Mouse (Mus musculus): ENCODE results near the gene Dnajc1. TPM values are rescaled to one million over a fixed set of nuclear protein-coding genes. Genes with fewer than 3 reads are reported as not detected.

Dnajc1 gene
- polyA plus RNA-seq, 1 experiment from 2014 or later, result 24.2 TPM

DNA sequence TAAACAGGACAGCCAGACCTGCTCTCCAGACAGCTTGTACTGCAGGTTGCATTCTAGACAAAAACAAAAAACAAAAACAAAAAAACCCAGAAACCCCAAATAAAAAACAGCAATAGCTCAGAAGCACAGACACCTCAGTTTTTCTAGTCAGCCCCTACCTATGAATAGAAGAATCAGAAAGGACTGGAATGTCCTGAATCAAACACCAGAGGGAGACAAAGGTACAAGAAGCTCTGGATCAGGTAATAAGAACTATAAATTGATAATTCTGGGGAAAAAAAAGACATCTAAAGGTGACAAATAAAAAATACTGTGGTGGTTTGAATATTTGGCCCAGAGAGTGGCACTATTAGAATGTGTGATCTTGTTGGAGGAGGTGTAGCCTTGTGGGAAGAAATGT, 37.3 kb downstream of the Dnajc1 start:
- no peak for DNase-seq (ENCODE audit: low spot score)
- Histone ChIP-seq H3K36me3 (peaks cover 4% of the 10 kb centered on the region; the same call in 1 of the 2 replicates), H3K4me3 (no peak overlapping the region), H3K27ac (no peak overlapping the region), H3K4me1 (no peaks in the 10 kb centered on the region), H3K9me3 (replicated peaks) (no peaks in the 10 kb centered on the region; the same call in 1 of the 2 replicates), H3K27me3 (ENCODE audit: low read depth, poor library complexity, severe bottlenecking) (no peaks in the 10 kb centered on the region)

DNA sequence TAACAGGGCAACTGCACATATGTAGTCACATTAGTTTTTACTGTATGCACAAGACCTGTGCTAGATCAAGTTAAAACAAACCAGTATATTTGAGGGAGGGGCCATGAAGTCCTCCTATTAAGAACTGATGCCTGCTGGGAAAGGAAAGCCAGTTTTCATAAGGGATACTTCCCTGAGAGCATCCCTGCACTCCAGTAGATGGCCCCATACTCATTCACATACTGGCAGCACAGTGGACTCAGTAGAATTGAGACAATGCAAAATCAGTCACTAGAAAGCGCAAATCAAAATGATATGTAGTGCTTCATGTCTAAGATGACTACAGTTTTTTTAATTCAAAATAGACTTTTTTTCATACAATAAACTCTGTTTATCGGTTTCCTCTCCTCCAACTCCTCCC, 40.0 kb downstream of the Dnajc1 start:
- no peak overlapping the region for H3K4me3 ChIP-seq
- H3K27me3 ChIP-seq (ENCODE audit: low read depth, poor library complexity, severe bottlenecking), result no peaks in the 10 kb centered on the region
- H3K9me3 ChIP-seq (replicated peaks), result no peaks in the 10 kb centered on the region; the same call in 1 of the 2 replicates
- WGBS, result 93% methylated on average over 2 of the region's 2 CpGs
- H3K4me1 ChIP-seq, result no peaks in the 10 kb centered on the region
- H3K36me3 ChIP-seq, result peaks cover 4% of the 10 kb centered on the region; the same call in 1 of the 2 replicates
- H3K27ac ChIP-seq, result no peak overlapping the region
- DNase-seq (ENCODE audit: low spot score), result no peak

DNA sequence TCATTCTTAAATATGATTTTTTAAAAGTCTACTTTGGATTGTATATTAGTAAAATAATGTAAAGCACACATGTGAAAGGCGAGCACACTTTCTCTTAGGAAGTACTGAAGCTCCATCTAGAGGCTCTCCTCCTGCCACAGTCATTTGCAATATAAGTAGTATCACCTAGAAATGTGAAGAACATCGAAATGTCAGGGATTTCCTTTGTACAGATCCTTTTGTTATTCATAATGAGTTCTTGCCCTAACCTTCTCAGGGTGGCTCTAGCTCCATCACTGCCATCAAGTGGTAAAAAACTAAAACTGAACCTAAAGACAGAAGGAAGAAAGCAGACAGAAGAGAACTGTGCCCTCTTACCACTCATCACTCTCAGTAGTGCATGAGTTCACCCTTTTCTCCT, 49.2 kb downstream of the Dnajc1 start:
- H3K4me3 ChIP-seq, result no peak overlapping the region
- H3K27ac ChIP-seq, result no peak overlapping the region
- 78% methylated on average over 2 of the region's 2 CpGs for WGBS
- H3K27me3 ChIP-seq (ENCODE audit: low read depth, poor library complexity, severe bottlenecking), result no peaks in the 10 kb centered on the region
- no peaks in the 10 kb centered on the region; the same call in 1 of the 2 replicates for H3K36me3 ChIP-seq
- DNase-seq (ENCODE audit: low spot score), result no peak
- no peaks in the 10 kb centered on the region for H3K9me3 ChIP-seq (replicated peaks)
- no peaks in the 10 kb centered on the region for H3K4me1 ChIP-seq

DNA sequence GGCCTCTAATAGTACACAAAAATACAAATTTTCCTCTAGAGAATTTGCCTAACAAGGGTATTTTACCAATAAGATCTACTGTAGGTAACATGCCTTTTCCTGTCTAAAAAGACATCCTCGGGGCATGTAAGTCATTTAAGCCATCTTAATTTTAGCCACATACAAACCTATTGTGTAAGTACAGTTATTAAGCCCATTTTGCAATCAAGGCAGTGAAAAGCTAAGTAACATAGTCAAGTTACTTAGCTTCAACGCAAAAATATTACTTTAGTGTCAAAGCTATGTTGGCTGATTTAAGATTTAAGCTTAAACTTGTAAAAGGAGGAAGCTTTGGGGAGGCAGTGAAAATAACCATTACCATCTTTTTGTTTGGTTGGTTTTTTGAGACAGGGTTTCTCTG, 74.0 kb downstream of the Dnajc1 start:
- 86% methylated on average over 2 of the region's 2 CpGs for WGBS
- peaks cover 25% of the 10 kb centered on the region for H3K4me1 ChIP-seq
- no peak overlapping the region for H3K27ac ChIP-seq
- H3K27me3 ChIP-seq (ENCODE audit: low read depth, poor library complexity, severe bottlenecking), result no peaks in the 10 kb centered on the region
- DNase-seq (ENCODE audit: low spot score), result no peak
- H3K36me3 ChIP-seq, result peaks cover 15% of the 10 kb centered on the region
- 0 out of 2 replicates have a peak, but pooled peaks cover 4% of the 10 kb centered on the region for H3K9me3 ChIP-seq (replicated peaks)
- H3K4me3 ChIP-seq, result no peak overlapping the region

DNA sequence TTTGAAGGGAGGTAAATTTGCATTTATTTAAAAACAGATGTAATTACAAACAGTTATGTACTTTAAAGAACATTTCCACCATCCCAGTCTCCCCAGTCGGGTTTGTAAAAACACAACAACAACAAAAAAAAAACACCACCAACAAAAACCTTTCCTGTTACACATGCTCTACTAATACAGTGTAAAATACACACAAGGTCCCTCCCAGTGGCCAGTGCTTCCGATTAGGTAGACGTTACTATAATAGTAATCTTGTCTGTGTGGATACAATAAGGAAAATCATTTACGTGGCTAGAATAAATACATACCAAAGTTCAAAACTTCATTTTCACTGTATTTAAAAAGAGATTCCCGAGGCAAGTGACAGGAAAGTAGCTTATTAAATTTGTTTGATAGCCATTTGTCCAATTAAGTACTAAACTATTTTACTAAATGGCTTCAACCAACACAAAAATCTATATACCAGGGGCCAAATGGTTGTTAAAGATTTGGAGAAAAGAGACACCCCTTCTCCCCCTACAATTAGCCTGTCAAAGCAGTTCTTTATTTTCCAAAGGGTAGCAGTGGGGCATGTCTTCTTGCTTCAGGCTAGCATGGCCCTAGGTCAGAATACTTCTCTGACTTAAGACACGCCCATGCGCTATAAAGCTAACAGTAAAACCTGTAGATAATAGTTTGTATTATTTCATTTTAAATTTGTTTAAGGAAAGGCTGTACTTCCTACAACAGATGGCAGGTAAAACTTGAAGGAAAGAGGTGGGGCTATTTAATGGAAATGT, 74.9 kb downstream of the Dnajc1 start:
- H3K4me1 ChIP-seq, result peaks cover 25% of the 10 kb centered on the region
- peaks cover 12% of the 10 kb centered on the region for H3K36me3 ChIP-seq
- WGBS, result 74% methylated on average over 7 of the region's 7 CpGs
- H3K27ac ChIP-seq, result no peak overlapping the region
- no peaks in the 10 kb centered on the region for H3K27me3 ChIP-seq (ENCODE audit: low read depth, poor library complexity, severe bottlenecking)
- DNase-seq (ENCODE audit: low spot score), result no peak
- H3K9me3 ChIP-seq (replicated peaks), result 0 out of 2 replicates have a peak, but pooled peaks cover 4% of the 10 kb centered on the region
- H3K4me3 ChIP-seq, result no peak overlapping the region

DNA sequence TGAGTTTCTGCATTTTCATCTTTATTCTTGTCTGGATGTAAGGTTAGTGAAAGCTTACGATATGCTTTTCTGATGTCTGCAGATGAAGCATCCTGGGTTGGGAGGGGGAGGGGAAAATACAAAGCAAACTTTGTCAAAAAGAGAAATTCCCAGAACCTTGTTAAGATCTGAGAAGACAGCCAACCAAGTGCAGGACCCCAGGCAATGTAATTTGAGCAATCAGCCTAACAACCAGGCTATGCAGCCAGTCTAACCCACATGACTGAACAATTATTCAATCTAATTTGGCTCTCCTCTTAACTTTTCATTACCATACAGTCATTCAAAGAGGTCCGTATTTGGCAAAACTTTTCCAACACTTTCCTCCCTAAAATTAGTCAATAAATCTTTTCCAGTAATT, 75.7 kb downstream of the Dnajc1 start:
- 33% methylated on average over 2 of the region's 2 CpGs for WGBS
- no peak overlapping the region for H3K4me3 ChIP-seq
- DNase-seq (ENCODE audit: low spot score), result no peak
- peaks cover 25% of the 10 kb centered on the region for H3K4me1 ChIP-seq
- 0 out of 2 replicates have a peak, but pooled peaks cover 4% of the 10 kb centered on the region for H3K9me3 ChIP-seq (replicated peaks)
- H3K27ac ChIP-seq, result no peak overlapping the region
- H3K27me3 ChIP-seq (ENCODE audit: low read depth, poor library complexity, severe bottlenecking), result no peaks in the 10 kb centered on the region
- H3K36me3 ChIP-seq, result peaks cover 7% of the 10 kb centered on the region; the same call in 1 of the 2 replicates

DNA sequence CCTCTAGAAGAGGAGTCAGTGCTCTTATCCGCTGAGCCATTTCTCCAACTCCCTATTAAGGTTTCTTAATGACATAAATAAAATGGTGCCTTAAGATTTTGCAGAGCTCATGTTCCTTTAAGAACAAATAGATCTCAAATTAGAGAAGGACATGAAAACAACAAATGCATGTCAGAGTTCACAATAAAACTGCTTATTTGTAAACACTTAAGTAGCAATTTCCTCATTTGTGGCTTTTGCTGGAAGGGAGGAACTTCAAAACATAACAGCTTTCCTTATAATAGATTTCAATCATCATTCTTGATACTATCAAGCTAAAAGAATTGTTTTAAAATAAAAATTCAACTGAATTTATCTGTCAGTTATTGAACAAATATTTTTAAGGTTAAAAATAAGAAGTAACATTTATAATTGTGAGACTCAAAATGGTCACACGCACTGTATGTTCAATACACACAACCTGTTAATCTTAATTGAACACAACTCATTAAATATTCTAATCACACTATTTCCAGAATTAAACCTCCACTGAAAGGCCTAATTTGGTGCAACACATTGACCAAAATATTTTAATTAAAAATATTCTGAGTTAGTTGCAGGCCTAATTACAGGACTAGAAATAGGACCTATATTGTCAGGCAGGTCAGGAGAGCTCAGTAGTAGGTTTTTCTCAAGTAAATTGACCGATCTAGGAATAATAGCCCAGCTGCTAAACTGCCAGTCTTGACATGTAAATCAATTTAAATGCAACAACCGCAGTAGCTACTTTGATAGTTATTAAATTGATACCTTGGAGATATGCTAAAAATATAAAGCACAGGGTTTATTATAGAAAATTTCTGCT, 82.1 kb downstream of the Dnajc1 start:
- DNase-seq (ENCODE audit: low spot score), result no peak
- WGBS, result 83% methylated on average over 4 of the region's 4 CpGs
- H3K27me3 ChIP-seq (ENCODE audit: low read depth, poor library complexity, severe bottlenecking), result no peaks in the 10 kb centered on the region
- H3K27ac ChIP-seq, result no peak overlapping the region
- H3K36me3 ChIP-seq, result no peaks in the 10 kb centered on the region
- no peaks in the 10 kb centered on the region for H3K9me3 ChIP-seq (replicated peaks)
- no peak overlapping the region for H3K4me3 ChIP-seq
- H3K4me1 ChIP-seq, result peaks cover 4% of the 10 kb centered on the region

DNA sequence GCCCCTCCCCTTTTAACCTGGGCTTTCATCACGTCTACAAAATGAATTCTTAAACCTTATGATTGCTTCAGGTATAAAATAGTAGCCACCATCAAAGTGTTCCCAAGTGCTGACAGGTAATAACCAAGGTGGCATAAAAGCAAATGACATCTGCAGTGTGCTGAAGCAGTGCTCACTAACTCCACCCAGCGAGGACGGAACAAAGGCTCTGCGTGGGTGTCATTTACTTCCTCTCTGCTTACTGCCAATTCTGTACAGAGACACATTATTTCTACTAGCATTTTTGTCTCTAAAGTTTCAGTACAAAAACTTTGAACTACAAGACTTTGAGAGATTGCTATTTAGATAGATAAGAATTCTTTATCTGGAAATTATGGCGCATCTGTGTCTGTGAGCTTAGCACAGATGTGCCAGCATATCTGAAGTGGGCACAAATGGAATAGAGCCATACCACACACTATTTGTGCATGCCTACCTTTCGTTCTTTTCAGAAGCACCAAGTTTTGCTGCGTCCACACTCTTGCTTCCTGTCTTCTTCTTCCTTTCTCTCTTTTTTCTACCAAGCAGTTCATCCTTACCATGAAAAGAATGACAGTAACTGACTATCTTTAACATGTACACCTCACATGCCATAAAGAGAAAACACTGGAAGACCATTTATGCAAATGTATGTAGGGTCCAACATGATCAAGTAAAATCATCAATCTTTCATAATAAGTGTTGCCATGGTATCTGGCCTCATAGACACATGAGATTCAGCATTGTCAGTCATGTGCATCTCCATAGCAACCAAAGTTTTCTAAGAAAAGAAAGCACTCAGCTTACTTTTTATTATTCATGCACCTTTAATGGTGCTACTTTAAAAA, 85.0 kb downstream of the Dnajc1 start:
- WGBS, result 72% methylated on average over 7 of the region's 7 CpGs
- Histone ChIP-seq H3K4me1 (no peaks in the 10 kb centered on the region), H3K4me3 (no peak overlapping the region), H3K27me3 (ENCODE audit: low read depth, poor library complexity, severe bottlenecking) (no peaks in the 10 kb centered on the region), H3K27ac (no peak overlapping the region), H3K36me3 (no peaks in the 10 kb centered on the region), H3K9me3 (replicated peaks) (no peaks in the 10 kb centered on the region)
- DNase-seq (ENCODE audit: low spot score), result no peak

DNA sequence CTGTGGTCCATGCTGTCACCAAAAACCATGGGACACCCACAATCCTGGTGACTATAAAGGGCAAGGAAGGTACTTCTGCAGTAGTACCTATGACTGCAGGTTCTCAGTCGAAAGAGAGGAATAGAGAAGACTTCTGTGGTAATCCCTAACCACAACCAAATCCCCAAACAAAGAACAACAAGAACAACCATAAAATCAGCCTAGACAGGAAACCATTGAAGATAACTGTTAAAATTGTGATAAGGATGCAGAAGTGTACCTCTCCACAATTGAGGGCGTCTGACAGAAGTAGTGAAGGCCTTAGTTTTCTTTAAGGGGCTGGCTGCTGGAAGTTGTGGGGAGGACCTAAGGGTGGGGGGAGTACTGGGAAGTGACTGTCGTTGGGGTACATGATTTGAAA, 91.7 kb downstream of the Dnajc1 start:
- Histone ChIP-seq H3K4me3 (no peak overlapping the region), H3K9me3 (replicated peaks) (no peaks in the 10 kb centered on the region), H3K4me1 (no peaks in the 10 kb centered on the region), H3K27me3 (ENCODE audit: low read depth, poor library complexity, severe bottlenecking) (no peaks in the 10 kb centered on the region), H3K27ac (no peak overlapping the region), H3K36me3 (no peaks in the 10 kb centered on the region)
- no peak for DNase-seq (ENCODE audit: low spot score)
- 89% methylated on average over 3 of the region's 3 CpGs for WGBS

DNA sequence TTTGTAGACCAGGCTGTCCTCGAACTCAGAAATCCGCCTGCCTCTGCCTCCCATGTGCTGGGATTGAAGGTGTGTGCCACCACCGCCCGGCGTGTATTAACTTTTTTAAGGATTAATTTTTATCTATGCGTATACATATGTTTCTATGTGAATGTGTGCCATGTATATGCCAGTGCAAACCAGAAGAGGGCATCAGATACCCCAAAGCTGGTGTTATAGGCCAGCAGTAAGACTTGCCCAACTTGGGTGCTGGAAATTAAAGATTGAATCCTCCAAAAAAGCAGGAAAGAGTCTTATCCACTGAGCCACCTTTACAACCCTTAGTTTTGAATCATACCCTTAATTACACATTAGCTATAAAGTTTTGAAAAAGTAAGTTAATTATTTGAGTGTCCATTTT, 107.5 kb downstream of the Dnajc1 start:
- WGBS, result 98% methylated on average over 6 of the region's 6 CpGs
- H3K9me3 ChIP-seq (replicated peaks), result no peaks in the 10 kb centered on the region
- H3K4me1 ChIP-seq, result no peaks in the 10 kb centered on the region
- H3K36me3 ChIP-seq, result peaks cover 12% of the 10 kb centered on the region
- H3K4me3 ChIP-seq, result no peak overlapping the region
- H3K27ac ChIP-seq, result no peak overlapping the region
- no peaks in the 10 kb centered on the region for H3K27me3 ChIP-seq (ENCODE audit: low read depth, poor library complexity, severe bottlenecking)
- no peak for DNase-seq (ENCODE audit: low spot score)

DNA sequence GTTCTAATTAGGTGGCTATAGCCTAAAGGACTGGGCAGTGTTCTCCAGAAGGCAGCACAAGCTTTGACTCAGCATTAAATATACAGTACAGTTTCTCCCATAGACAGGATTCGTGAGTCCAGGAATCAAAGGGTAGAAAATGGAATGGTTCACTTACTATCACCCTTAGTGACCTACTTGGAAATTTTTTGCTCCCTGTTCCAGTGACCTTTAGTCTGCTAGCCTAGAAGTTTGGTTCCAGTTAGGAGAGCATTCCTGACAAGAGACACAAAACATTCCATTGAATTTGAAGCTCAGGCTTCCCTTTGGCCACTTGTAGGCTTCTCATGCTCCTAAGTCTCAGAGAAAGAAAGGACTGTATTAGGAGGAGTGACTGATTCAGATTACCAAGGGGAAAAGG, 126.9 kb downstream of the Dnajc1 start:
- 93% methylated on average over 1 of the region's 1 CpGs for WGBS
- DNase-seq (ENCODE audit: low spot score), result no peak
- 0 out of 2 replicates have a peak, but pooled peaks cover 2% of the 10 kb centered on the region for H3K36me3 ChIP-seq
- no peak overlapping the region for H3K4me3 ChIP-seq
- no peaks in the 10 kb centered on the region for H3K9me3 ChIP-seq (replicated peaks)
- H3K27me3 ChIP-seq (ENCODE audit: low read depth, poor library complexity, severe bottlenecking), result no peaks in the 10 kb centered on the region
- H3K4me1 ChIP-seq, result no peaks in the 10 kb centered on the region
- H3K27ac ChIP-seq, result no peak overlapping the region

DNA sequence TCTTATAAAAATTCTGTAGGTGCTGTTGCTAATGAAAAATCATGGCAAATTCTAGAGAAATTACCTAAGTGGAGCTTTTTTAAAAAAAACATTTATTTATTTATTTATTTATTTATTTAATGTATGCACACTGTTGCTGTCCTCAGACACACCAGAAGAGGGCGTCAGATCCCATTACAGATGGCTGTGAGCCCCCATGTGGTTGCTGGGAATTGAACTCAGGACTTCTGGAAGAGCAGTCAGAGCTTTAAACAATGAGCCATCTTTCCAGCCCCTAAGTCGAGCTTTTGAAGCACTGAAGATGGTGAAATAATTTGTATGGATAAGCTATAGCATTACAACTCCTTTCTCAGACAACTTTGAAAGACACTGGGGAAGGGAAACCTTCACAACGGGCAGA, 128.1 kb downstream of the Dnajc1 start:
- Histone ChIP-seq H3K9me3 (replicated peaks) (no peaks in the 10 kb centered on the region), H3K27me3 (ENCODE audit: low read depth, poor library complexity, severe bottlenecking) (no peaks in the 10 kb centered on the region), H3K36me3 (0 out of 2 replicates have a peak, but pooled peaks cover 2% of the 10 kb centered on the region), H3K27ac (no peak overlapping the region), H3K4me1 (no peaks in the 10 kb centered on the region), H3K4me3 (no peak overlapping the region)
- no peak for DNase-seq (ENCODE audit: low spot score)
- WGBS, result 81% methylated on average over 3 of the region's 3 CpGs
